Mouse (Mus musculus) cortical plate, adult 2 months (tissue): ENCODE data around the gene Slc7a10.

Experiments used
- CTCF ChIP-seq: fragments of 200-500 bp; IDR thresholded peaks from 2 replicates; pipeline ENCODE4 v1.5.1; 2011; ENCODE audit warnings: mild to moderate bottlenecking, control low read depth, low read length; ENCODE audit not compliant: insufficient read depth; ENCODE audit errors: extremely low read depth
- POLR2A ChIP-seq: fragments of 200-500 bp; IDR thresholded peaks from 2 replicates; pipeline ENCODE4 v1.6.1; 2011; ENCODE audit warnings: mild to moderate bottlenecking, low read length, control low read depth; ENCODE audit not compliant: insufficient read depth; ENCODE audit errors: extremely low read depth

DNA sequence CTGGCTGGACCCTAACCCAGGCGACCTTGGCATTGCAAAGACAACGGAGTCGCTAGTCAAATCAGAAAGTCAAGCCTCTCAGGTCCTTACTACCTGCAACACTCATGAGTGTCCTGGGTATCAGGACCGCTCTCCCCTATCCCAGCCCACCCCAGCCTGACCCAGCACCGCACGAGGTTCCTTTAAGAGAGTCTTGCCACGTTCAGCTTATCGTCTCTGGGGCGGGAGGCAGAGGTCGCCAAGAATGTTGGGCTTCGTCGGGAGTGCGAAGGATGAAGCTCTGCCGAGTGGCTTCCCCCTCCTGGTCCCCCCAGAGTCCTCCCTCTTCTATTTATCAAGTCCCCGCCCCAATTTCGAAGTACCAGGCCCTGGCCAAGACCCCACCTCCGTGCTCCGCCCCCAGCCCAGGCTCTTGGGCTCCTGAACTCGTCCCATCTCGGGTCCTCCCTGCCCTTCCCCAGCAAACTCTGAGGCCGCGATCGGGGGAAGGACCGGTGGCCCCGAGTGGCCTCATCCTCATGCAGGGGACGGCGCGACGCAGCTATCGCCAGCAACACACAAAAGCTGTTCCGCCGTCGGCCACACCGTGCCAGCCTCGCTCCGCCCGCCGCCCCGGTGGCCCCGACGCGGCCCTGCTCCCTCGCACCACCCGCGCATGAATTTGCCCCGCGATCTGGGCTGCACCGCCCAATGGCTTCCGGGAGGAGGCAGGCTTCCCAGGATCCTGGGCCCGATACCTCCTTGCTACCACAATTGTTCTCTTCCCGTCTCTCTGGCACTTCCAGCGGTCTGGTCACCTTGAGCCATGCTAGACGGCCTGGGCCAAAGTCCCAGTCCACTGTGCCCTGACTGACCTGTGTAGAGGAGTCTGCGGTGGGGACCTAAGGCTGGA lies 1.1 kb upstream of the Slc7a10 start:
- no peak for TF ChIP-seq CTCF
- no peak for TF ChIP-seq POLR2A
